Mouse (Mus musculus) lung, adult 2 months (tissue): ENCODE measurements at regions not wholly inside any gene's neighbourhood (a gene's known extent, or its start where the extent isn't known, plus 50 kb on each side); places are given as distances from the start of the nearest gene placed in this dataset.

Experiments used
- CTCF ChIP-seq: fragments of 200-500 bp; IDR thresholded peaks from 2 replicates; pipeline ENCODE4 v1.5.1; 2011; ENCODE audit warnings: mild to moderate bottlenecking, low read length, control low read depth; ENCODE audit not compliant: insufficient read depth
- POLR2A ChIP-seq: fragments of 200-500 bp; IDR thresholded peaks from 2 replicates; pipeline ENCODE4 v1.6.1; 2011; ENCODE audit warnings: low read depth, mild to moderate bottlenecking, control low read depth, low read length, borderline replicate concordance; ENCODE audit errors: extremely low read depth

- TF ChIP-seq CTCF (no peak), POLR2A (no peak)
These were observed 91.0 kb upstream of the Ccn6 start for GRCm38 (mm10) chr10:39254561-39254960.
